Mouse (Mus musculus) thymus, adult 2 months (tissue): ENCODE data around the gene Eps8.

Source experiments
- CTCF ChIP-seq: fragments of 200-500 bp; IDR thresholded peaks from 2 replicates; pipeline ENCODE4 v1.5.1; 2012; ENCODE audit warnings: mild to moderate bottlenecking, control low read depth, low read length, moderate library complexity, borderline replicate concordance; ENCODE audit not compliant: control insufficient read depth, poor library complexity, insufficient read depth; ENCODE audit errors: extremely low read depth
- POLR2A ChIP-seq: fragments of 200-500 bp; IDR thresholded peaks from 2 replicates; pipeline ENCODE4 v1.6.1; 2012; ENCODE audit warnings: mild to moderate bottlenecking, low read length, control low read depth, moderate library complexity; ENCODE audit not compliant: control insufficient read depth, poor library complexity, insufficient read depth; ENCODE audit errors: extremely low read depth

- no peak for TF ChIP-seq CTCF
- TF ChIP-seq POLR2A, result no peak
Measured at GRCm38 (mm10) chr6:137636131-137636530, 18.5 kb downstream of the Eps8 start.
